Mouse (Mus musculus) CD4-positive naive resting alpha-beta T cell, adult 76 days (primary cell): ENCODE measurements around the gene Angel2. TPM values are rescaled to one million over a fixed set of nuclear protein-coding genes. Genes with fewer than 3 reads are reported as not detected.

Experiments used
- total RNA-seq: library from RNA; stranded (reverse); gene quantifications from one replicate; pipeline ENCODE4 v1.2.4, GENCODE M21; 2023

Angel2 gene
- total RNA-seq, result 63.3 TPM

DNA sequence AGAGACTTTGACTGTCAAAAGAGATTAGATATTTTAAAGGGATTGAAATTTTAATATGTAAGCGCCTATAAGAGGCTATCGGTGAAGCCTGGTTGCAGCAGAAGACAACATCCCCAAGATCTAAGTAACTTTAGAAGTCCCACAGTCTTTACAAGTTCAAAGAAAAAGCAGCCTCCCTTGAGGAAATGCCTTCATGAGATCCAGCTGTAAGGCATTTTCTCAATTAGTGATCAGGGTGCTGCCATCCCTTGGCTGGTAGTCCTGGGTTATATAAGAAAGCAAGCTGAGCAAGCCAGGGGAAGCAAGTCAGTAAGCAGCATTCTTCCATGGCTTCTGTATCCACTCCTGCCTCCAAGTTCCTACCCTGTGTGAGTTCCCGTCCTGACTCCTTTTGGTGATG lies at the start of gene Angel2:
Gene Angel2 (plus strand): TSS at position 301 of the 400 bp plus-strand sequence.

DNA sequence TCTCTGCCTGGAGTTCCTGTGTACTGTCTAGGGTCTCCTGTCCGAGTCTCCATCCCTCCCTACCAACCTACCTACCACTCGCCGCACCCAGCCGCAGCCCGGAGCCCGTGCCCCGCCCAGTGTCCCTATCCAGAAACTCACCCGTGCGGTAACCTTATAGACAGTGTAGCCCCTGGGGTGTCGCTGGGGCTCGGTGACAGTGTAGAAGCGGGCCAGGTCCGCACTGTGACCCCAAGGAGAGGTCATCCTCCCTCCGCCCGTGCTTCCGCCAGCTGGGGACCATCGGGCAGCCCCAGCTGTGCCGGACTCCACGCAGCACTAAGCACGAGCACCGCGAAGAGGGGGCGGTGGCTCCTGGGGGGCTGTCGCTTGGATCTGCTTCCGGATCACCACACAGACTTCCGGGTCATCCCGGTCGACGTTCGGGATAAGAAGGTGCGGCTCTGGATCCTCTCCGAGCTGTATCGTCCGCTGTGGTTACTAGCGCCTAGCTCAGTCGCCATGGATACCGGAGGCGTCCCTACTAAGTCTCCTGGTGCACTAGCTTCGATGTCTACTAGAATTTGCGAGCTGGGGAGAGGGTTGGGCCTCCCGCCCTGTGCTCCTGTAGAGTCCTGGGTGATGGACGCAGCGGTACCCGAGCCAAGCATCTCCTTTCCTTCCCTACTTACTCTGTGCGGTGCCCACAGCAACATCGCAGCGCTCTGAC lies 13.3 kb upstream of the Angel2 start, which contains the start of gene Rps6kc1:
Gene Rps6kc1 (minus strand): TSS at position 356 of the 709 bp plus-strand sequence.

DNA sequence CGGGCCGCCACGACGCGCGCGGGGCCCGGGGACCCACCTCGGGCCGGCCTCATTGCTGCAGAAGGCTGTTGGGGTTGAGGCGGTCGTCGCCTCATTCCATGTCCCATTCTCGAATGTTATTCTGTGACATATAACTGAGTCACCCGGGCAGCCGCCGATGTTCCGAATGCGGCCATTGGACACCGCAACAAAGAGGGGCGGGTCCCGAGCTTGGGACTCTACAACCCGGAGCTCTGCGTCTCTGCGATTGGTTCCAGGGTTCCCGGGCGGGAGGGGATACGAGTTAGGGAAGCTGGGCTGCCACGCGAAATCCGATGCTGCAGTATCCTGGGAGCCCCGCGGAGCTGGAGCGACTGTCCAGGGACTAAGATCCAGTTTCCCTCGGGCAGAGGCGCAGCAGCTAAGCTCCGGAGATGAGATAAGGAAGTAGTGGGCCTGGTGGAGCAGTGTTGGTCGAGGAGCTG lies 54.2 kb downstream of the Angel2 start, which contains the start of gene Vash2:
Gene Vash2 (minus strand): TSS at position 197 of the 464 bp plus-strand sequence.

Other genes starting within 250 kb of the Angel2 start
- gene Rps6kc1, start 13.3 kb upstream of the Angel2 start, total RNA-seq, result 16.3 TPM
- not detected for gene Vash2, start 54.2 kb downstream of the Angel2 start, total RNA-seq
- 32.1 TPM for gene Flvcr1, start 101.0 kb downstream of the Angel2 start, total RNA-seq
- gene Spata45, start 111.5 kb downstream of the Angel2 start, total RNA-seq, result not detected
- gene Tatdn3, start 137.8 kb downstream of the Angel2 start, total RNA-seq, result 11.1 TPM
- 0.70 TPM for gene Nsl1, start 137.9 kb downstream of the Angel2 start, total RNA-seq
- not detected for gene Batf3, start 172.7 kb downstream of the Angel2 start, total RNA-seq
- not detected for gene Fam71a, start 239.7 kb downstream of the Angel2 start, total RNA-seq